Mouse (Mus musculus) heart, postnatal 4 days (tissue): Measurements from ENCODE around the gene Manba. TPM values are rescaled to one million over a fixed set of nuclear protein-coding genes. Genes with fewer than 3 reads are reported as not detected.

Experiments used
- DNase-seq: peaks from one replicate; pipeline ENCODE4 v3.0.0; 2021
- total RNA-seq, 2 experiments: library from RNA; stranded (reverse); gene quantifications; 2 replicates each; pipeline ENCODE4 v1.2.3; 2021

Manba gene
- total RNA-seq, 2 experiments from 2014 or later = 24.8 to 26.6 TPM

DNA sequence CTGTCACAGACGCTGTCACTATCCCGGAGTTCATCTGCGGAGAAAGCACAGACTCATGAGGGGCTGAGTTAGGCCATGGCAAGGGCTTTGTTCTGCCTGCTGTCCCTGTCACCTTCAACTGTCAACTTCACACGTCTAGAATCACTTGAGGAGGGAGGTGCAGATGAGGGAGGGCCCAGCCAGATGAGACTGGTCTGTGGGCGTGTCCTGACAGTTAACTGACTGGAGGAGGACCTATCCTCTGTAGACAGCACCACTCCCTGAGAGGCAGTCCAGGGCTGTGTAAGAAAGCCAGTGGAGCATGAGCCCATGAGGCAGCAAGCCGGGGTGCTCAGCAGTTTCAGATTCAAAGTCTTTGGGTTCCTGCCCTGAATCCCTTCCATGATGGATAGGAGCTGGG, 100.1 kb downstream of the Manba start:
- DNase-seq = peak; percentile 58

- DNase-seq = no peak
Measured at GRCm38 (mm10) chr3:135586060-135586459, 100.6 kb downstream of the Manba start.

DNA sequence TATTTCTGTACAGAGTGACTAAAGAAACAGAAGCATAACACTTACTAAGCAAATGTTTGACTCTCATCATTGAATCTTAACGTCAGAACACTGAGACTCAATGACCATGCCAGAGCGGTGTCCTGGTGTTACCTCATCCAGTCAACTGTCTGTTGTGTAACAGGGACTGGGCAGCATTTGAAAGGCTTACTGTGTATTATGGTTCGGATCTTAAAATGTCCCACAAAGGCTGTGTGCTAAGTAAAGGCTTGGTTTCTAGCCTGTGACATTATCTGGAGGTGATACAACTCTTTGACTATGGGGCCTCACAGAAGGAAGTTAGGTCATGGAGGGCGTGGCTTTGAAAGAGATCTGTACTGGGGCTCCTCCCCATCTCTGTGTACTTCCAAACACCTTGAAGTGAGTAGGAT, 101.1 kb downstream of the Manba start:
- DNase-seq = no peak

GRCm38 (mm10) chr3:135590471-135590870, 105.1 kb downstream of the Manba start:
- DNase-seq = no peak

GRCm38 (mm10) chr3:135591376-135591775, 106.0 kb downstream of the Manba start:
- no peak for DNase-seq

GRCm38 (mm10) chr3:135592011-135592410, 106.6 kb downstream of the Manba start:
- no peak for DNase-seq

- DNase-seq = no peak
Measured at GRCm38 (mm10) chr3:135594238-135594917, 109.0 kb downstream of the Manba start.

GRCm38 (mm10) chr3:135597014-135597413, 111.6 kb downstream of the Manba start:
- DNase-seq = no peak

DNA sequence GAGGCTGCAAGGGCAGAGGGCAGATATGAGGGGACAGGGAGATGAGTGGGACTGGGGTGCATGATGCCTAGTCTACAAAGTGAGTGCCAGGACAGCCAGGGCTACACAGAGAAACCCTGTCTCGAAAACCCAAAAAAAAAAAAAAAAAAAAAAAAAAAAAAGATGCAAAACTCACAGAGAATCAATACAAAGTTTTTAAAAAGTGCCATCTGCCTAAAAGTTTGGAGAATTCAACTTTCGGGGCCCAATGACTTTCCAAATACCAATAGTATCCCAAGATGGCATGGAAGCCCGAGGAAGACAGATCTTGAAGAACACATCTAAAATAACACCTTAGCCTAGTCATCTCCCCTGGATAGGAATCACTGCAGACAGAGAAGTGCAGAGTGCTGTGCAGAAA, 112.9 kb downstream of the Manba start:
- DNase-seq = no peak

- no peak for DNase-seq
Measured at GRCm38 (mm10) chr3:135602731-135603130, 117.3 kb downstream of the Manba start.

DNA sequence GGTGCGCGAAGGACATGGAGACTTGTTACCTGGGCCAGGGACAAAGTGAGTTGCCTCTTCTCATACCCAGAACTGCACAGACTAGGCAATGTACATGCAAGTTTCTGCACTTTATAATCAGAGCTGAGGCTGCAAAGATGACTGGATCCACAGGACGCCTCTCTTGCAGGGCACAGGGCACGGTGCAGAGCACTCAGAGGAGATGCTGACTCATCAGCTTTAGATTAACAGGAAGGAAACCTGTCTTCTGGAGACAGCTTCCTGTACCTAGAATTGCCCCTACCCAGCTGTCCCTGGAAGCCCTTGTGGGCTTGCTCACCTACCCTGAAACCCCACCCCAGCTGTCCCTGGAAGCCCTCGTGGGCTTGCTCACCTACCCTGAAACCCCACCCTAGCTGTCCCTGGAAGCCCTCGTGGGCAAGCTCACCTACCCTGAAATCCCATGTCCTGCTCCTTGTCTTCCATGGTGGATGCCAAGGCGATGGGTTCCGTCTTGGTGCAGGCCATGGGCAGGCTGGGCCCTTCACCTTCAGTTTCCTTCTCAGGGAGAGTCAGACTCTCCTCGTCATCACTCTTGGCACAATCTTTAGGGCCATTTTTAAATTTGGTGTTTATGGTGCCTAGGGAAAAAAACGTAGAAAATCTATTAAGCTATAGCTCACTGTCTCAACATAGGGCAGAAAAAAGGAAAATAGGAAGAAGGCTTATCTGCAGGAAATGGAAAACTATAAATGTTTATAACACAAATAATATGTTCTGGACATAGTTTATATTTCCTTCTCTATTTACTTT, 119.4 kb downstream of the Manba start:
- no peak for DNase-seq

- no peak for DNase-seq
Measured at GRCm38 (mm10) chr3:135605474-135605873, 120.1 kb downstream of the Manba start.

DNA sequence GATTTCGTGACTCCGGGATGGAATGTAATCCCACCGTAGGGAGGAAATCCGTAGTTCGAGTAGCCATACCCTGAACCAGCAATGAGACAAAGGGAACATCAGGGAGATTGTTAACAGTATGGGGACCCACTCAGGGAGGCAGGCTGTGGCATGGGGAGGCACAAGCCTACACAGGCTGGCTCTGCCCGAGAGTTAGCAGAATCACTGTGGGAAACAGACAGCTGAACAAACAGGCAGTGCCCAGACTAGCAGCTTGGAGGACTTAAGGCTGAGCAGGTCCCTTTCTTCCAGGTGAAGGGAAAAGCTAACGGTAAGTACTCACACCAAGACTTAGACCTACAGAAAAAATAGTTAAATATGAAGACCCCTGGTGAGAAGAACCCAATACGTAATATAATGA, 121.2 kb downstream of the Manba start:
- DNase-seq = no peak

DNA sequence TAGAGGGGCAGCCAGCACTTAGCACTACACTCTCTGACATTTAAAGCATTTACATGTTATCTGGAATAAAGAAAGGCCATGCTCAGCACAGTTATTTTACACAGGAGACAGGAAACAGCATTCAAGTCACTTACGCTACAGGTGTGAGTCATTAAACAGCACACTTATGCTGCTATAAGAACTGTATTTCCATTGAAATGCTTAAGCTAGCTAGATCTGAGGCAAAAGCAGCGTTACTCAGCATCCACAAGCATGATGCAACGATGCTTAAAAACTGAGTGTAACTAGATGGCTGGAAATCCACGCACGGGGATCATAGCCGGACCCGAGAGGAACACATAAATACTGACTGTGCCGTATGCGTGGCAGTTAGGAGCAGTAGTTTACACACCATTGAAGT, 121.6 kb downstream of the Manba start:
- DNase-seq = no peak

DNA sequence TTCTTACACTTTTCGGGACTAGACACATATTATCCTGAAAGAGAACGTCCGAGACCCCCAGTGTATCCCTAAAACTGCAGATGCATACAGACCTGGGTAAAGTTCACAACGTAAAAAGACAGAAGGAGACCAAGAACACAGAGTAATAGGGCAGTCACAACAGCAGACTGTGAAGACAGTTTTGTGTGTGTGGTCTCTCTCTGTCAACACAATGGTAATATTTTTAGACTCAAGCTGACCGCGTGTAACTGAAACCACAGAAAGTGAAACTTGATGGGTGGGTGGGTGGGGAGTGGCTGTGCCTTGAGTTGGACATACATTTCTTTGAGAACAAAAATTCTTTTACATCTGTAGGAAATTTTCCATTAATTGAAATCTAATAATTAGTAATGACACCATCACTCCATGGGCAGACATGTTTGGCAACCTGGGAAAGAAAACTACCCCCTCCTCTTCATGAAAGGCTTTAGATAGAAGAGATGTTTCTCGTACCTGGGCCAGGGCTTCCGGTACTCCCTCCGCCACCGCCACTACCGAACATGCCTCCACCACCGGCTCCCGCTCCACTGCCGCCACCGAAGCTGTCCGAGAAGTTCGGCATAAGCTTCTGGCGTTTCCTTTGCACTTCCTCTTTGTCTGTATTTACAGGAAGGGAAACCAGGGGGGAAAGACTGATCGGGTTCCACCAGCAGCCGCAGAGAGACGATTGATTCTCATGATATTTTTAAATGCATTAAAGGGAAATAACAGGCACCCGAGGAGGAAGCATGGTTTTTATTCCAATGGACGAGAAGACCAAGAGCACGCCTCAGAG, 122.5 kb downstream of the Manba start:
- peak; percentile 27 for DNase-seq

GRCm38 (mm10) chr3:135610221-135610620, 124.8 kb downstream of the Manba start:
- DNase-seq = no peak

- DNase-seq = no peak
Measured at GRCm38 (mm10) chr3:135614376-135614775, 129.0 kb downstream of the Manba start.

GRCm38 (mm10) chr3:135616730-135617129, 131.3 kb downstream of the Manba start:
- no peak for DNase-seq

Other genes starting within 250 kb of the Manba start
- gene Bdh2, start 204.4 kb upstream of the Manba start, total RNA-seq = 1 to 10 TPM; 6.7 to 7.0 TPM
- 1 to 10 TPM in 1 of 2 experiments, under 1 TPM in 1; 0.41 to 1.5 TPM for gene Slc9b2, start 177.9 kb upstream of the Manba start, total RNA-seq
- gene Slc9b1, start 137.6 kb upstream of the Manba start, total RNA-seq = 1 to 10 TPM in 1 of 2 experiments, under 1 TPM in 1; 0.74 to 1.0 TPM
- 10 to 100 TPM; 35.6 to 38.2 TPM for gene Cisd2, start 61.7 kb upstream of the Manba start, total RNA-seq
- 100 to 1,000 TPM; 389 to 397 TPM for gene Ube2d3, start 47.5 kb upstream of the Manba start, total RNA-seq
- gene Nfkb1, start 205.9 kb downstream of the Manba start, total RNA-seq = 10 to 100 TPM; 47.0 to 49.9 TPM